Mouse (Mus musculus): Measurements from ENCODE around the gene Etfb.

DNA sequence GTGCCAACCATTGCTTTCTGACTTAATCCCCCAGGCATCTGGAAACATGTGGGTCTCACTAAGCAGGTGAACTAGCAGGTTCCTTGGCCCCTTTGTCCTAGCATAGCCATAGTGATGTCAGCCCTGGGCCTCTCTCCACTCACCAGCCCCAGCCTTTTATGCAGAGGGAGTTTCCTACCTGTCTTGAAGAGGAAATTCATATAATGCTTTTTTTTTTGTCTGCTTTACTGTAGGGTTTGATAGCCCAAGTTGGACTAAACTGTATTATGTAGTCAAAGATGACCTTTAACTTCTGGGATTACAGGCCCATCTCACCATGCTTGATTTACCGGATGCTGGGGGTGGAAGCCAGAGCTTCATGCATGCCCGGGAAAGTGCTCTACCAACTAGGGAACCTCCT lies 5.9 kb downstream of the Etfb start:
- no peak for TF ChIP-seq GATA1 (IDR thresholded peaks at IDR 0.05; ENCODE audit: low read length)
- TF ChIP-seq TAL1 (IDR thresholded peaks at IDR 0.05; ENCODE audit: low read length), result no peak

Measured in erythroblast, embryonic 14.5 days (primary cell).